Mouse (Mus musculus) embryo, embryonic 9.5 days (tissue): ENCODE results near the gene Fahd1.
A peak's percentile ranks its signal among the peaks of the same experiment; 100 is the strongest.

Experiments
- DNase-seq: peaks from one replicate; pipeline ENCODE4 v3.0.0-alpha.2; 2017; ENCODE audit errors: extremely low spot score

Gene Fahd1

GRCm38 (mm10) chr17:24847386-24847785 lies 2.8 kb downstream of the Fahd1 start:
- no peak for DNase-seq

GRCm38 (mm10) chr17:24844525-24844924 lies 5.6 kb downstream of the Fahd1 start:
- DNase-seq = no peak

- DNase-seq = no peak
These were observed 7.5 kb downstream of the Fahd1 start for GRCm38 (mm10) chr17:24842631-24843030.

GRCm38 (mm10) chr17:24841133-24841532 lies 9.0 kb downstream of the Fahd1 start:
- no peak for DNase-seq

GRCm38 (mm10) chr17:24840341-24840740 lies 9.8 kb downstream of the Fahd1 start:
- DNase-seq = no peak

GRCm38 (mm10) chr17:24839842-24840241 lies 10.3 kb downstream of the Fahd1 start, which contains the start of gene Hagh:
Hagh (plus strand) TSS chr17:24840143.
- DNase-seq = no peak

- DNase-seq = no peak
These were observed 28.5 kb downstream of the Fahd1 start for GRCm38 (mm10) chr17:24821351-24822280.

- no peak for DNase-seq
These were observed 30.7 kb downstream of the Fahd1 start for GRCm38 (mm10) chr17:24819469-24819868.

- DNase-seq = no peak
These were observed 32.0 kb downstream of the Fahd1 start for GRCm38 (mm10) chr17:24818172-24818571.

- DNase-seq = no peak
These were observed 32.7 kb downstream of the Fahd1 start for GRCm38 (mm10) chr17:24817503-24817902.

GRCm38 (mm10) chr17:24815256-24815655 lies 34.9 kb downstream of the Fahd1 start:
- DNase-seq = no peak

- DNase-seq = no peak
These were observed 37.9 kb downstream of the Fahd1 start for GRCm38 (mm10) chr17:24812215-24812614.

GRCm38 (mm10) chr17:24811211-24811610 lies 39.0 kb downstream of the Fahd1 start:
- DNase-seq = no peak

GRCm38 (mm10) chr17:24803952-24804951 lies 45.9 kb downstream of the Fahd1 start, which contains the start of gene Meiob:
Meiob (plus strand) TSS chr17:24804289.
- DNase-seq = peak; percentile 87

- no peak for DNase-seq
These were observed 49.6 kb downstream of the Fahd1 start for GRCm38 (mm10) chr17:24800524-24800923.

- no peak for DNase-seq
These were observed 50.7 kb downstream of the Fahd1 start for GRCm38 (mm10) chr17:24799476-24799875.
